Mouse (Mus musculus) gastrocnemius, postnatal 36 days (tissue): ENCODE results near the gene Yars. TPM values are rescaled to one million over a fixed set of nuclear protein-coding genes. Genes with fewer than 3 reads are reported as not detected.
A peak's percentile ranks its signal among the peaks of the same experiment; 100 is the strongest.
"Not testable (repeated sequence)": the region's sequence is repeated elsewhere in the genome, so short reads cannot be mapped to it uniquely, and the experiment has no call there.

ENCODE experiments used
- DNase-seq, 2 experiments: peaks; one replicate each; pipeline ENCODE4 v3.0.0; 2022
- intact Hi-C: fragments of 180-260 bp; cut with DNase I; formaldehyde crosslinking; loops from one replicate; pipeline ENCODE4 v1.15.1; 2025
- total RNA-seq, 2 experiments: library from RNA; stranded (reverse); gene quantifications; 2 replicates each; pipeline ENCODE4 v1.2.3; 2021

Yars gene
- total RNA-seq, 2 experiments from 2014 or later = 38.0 to 39.8 TPM

DNA sequence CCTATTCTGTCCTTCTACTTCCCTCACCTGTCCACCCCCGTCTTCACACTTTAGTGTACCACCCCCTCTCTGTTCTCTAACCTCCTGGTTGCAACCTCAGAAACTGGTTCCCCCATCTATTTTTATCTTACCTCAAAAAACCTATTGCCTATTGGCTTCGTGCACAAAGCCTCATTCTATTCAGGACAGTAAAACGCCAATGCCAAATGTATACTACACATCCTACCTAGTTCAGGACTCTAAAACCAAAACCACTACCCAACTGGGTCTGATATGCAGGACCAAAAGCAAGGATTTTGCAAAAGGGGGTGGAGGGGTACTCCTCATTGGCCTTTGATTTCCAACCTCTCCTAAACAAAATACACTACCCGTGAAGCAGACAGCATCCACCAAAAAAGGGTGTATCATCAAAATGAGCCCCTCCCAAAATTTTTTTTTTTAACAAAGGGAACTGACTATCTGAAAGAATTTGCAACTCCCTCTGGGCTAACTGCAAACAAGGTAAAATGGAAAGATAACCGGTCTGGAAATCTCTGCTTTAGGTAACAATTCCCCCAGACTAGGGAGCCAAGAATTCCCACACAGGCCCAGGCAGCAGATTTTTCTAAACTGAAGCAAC lies 1.4 kb upstream of the Yars start:
- intact Hi-C loops = no loop called here
- DNase-seq = no peak

DNA sequence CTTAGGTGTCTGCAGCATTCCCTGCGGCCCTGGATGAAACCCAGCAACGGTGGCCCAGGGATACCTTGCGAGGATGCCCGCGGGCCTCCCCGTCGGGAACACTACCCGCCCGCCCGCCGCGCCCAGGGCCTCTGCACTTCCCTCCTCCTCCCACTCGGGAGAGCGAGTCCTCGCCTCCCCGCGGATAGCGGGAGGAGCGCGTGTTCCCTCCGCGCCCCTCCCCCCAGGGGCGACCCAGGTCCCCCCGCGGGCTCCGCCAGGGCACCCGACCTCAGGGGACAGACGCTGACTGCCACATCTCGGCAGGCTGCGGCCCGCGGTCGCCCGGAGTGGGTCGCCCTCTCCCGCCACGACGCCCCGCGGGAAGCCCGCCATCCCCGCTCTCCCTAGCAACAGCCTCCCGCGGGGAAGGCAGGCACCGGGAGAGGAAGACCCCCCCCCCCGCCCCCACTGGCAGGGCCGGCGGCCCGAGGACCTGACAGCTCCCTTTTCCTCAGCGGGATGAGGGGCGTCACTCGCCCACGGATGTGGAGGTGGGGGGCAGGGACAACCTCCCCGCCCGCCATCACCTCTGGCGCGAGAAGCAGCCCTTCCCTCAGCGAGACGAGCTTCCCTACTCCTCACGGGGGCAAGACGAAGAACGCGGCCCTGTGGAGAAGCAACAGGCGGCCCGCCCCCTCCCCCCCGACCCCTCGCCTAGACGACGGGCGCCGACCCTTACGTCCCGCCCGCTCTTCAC lies 588 bp upstream of the Yars start:
- DNase-seq = peak; percentile 37 to 47
- intact Hi-C loops = no loop called here

DNA sequence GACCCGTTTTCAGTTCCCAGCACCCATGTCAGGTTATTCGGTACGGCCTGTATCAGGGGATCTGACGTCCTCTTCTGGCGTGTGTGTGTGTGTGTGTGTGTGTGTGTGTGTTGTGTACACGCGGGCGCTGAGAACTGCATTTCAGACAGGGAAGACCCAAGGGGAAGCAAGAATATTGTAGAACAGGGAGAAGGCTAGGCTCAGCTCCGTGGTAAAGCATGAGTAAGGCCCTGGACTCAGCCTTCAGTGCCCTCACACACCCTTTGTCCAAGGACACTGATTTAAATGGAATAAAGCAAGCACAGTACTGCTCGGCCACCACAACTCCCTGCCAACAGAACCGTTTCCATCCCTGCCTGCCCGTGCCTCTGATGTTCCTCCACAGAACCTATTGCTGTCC lies 978 bp downstream of the Yars start:
- no peak for DNase-seq

DNA sequence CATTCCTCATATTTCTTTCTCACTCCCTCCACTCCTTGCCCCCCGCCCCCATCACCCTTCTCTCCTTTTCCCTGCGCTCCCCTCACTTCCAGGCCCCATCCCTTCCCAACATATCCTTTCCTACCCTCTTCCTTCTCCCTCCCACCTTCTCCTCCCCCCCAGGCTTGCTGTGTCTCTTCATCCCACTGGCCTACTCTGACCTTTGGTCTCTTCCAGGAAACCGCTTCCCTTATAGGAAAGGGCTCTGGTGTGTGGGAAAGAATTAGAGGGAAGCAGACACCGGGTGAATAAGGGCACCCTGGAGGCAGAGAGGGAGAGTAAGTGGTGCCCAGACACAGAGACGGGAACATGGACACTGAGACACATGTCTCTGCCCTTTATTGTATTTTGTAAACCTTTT lies 2.1 kb downstream of the Yars start:
- DNase-seq = no peak
- intact Hi-C loops = no loop called here

More for the DNA sequence above, 978 bp downstream of the Yars start:
- intact Hi-C loops = no loop called here

DNA sequence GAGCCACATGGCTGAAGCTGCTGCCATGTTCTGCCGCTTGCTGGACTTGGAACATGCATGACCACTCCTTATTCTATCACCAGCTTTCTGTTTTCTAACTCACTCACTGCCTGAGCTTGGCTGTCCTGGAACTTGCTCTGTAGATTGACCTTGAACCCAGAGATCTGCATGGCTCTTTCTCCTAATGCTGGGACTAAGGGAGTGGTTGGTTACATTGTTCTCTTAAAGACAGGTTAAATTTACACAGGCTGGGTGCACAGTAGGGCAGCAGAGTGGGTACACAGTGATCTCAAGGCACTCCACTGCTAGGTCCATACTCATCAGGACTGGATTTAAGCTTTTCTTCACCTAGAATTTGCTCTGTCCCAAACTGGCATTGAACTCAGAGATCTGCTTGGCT lies 4.7 kb downstream of the Yars start:
- intact Hi-C loops = no loop called here
- no peak for DNase-seq

DNA sequence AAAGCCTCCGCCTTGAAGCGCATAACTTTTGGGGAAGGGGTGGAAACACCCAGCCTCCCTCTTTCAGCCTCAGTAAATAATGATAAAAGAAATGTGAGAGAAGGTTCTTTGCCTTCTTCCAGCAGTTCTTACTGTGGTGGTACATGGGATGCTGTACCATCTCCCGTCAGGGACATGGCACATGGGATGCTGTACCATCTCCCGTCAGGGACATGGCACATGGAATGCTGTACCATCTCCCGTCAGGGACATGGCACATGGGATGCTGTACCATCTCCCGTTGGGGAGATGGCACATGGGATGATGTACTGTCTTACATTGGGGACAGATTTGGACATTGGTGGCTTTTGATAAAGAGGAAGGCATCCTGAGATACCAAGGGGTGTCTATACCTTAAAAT lies 8.0 kb downstream of the Yars start:
- no peak for DNase-seq
- intact Hi-C loops = no loop called here

DNA sequence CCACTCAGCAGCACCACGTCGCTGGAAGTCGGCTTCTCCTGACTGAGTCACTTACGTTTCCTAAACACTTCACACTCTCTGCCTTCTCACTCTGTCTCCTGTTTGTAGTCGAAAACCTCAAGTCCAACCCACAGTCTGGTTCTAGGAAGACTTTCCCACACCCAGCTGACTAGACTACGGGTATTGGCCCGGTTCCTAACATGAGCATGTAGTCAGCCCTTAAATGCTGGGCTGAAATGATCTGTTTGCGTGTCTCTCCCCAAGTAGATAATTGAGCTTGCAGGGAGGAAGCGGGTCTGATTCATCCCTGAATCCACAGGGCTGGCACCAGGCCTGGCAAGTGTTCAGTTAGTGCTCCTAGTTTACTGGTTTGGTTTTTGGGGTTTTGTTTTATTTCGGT lies 15.1 kb downstream of the Yars start:
- intact Hi-C loops = loop anchor here (10.0 kb wide), 1 partner anchor 250 kb away; no protein-coding TSS in a partner anchor
- no peak for DNase-seq

DNA sequence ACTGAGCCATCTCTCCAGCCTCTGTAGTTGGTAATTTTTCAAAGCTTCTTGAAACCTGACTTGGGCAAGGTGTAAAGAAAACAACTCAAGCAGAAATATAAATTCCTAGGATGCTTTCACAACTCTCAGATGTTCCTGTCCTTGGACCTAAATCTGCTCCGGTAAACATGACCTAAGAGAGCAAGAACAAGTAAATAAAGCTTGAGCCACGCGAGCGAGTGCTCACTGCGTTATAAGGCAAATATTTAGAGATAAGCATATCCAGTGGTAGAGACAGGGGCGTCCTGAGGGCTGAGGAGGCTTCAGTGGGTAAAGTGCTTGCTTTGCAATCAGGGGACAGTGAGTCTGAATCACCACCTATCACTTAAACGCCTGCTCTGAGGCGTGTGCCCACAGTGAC lies 17.2 kb downstream of the Yars start:
- no peak for DNase-seq
- intact Hi-C loops = loop anchor here (10.0 kb wide), 1 partner anchor 248 kb away; no protein-coding TSS in a partner anchor

DNA sequence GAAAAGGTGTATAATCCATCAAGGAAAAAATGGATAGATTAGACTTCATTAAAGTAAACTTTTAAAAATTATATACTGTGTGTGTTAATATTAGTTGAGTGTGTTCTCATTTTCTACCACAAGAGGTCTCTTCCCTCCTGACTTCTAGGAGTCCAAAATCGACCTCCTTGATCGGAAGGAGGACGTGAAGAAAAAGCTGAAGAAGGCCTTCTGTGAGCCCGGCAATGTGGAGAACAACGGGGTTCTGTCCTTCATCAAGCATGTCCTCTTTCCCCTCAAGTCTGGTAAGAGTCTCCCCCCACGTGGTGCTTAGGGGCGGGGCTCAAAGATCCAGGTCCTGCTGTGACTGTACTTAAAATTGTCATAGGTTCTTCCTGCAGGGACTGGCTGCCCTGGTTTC lies 19.9 kb downstream of the Yars start:
- no peak for DNase-seq
- intact Hi-C loops = loop anchor here (10.0 kb wide), 1 partner anchor 245 kb away; no protein-coding TSS in a partner anchor

DNA sequence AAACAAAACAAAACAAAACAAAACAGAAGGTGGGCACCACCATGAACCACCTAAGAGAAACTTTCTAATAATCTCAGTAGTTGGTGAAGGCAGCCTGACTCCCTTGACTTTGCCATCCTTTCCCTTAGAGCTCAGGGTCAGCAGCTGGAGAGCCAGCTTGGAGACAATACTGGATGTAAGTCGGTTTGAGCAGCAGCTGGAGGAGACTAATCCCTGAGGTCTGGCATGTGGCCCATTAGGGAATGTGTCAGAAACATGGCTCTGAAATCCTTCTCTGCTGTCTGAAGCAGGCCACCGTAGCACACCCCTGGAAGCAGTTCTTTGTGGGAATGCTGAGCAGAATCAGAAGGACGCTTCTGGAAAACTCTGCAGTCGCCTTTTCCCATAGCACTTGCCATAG lies 21.9 kb downstream of the Yars start:
- peak in 1 of 2 experiments; percentile 19 for DNase-seq
- intact Hi-C loops = no loop called here

DNA sequence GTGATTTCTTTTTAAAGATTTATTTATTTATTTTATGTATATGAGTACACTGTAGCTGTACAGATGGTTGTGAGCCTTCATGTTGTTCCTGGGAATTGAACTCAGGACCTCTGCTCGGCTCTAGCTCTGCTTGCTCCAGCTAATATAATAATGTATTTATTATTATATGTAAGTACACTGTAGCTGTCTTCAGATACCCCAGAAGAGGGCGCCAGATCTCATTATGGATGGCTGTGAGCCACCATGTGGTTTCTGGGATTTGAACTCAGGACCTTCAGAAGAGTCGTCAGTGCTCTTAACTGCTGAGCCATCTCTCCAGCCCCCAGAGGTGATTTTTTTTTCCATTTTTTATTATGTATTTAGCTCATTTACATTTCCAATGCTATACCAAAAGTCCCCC lies 22.9 kb downstream of the Yars start:
- DNase-seq = not testable (repeated sequence)
- intact Hi-C loops = loop anchor here (2.0 kb wide), 1 partner anchor 64 kb away; no protein-coding TSS in a partner anchor

DNA sequence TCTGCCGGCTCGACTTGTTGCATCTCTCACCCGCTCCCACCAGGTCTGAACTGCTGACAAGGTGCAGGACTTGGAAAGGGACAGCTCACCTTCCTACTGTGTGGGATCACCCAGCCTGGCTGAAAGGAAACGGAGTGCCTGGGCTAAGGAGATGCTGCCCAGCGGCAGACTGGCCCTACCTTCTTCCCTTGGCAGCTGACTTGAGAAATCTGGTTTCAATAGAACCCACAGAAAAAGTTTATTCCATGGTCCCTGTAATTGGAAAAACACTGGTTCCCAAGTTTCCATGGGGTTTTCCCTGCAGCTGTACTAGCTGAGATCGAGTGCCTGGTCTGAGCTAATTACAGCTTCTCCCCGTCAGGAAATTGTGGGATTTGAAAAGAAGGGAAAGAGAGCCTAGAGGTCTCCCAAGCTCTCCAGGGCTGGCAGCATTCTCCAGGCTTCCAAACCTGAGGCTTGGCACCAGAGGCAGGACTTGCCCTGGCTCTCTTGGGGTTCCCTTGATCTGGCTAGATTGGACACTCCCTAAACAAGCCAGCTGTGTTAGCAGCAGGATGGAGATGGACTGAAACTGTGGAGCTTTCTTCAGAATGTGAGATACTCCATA lies 29.1 kb downstream of the Yars start:
- intact Hi-C loops = no loop called here
- no peak for DNase-seq

DNA sequence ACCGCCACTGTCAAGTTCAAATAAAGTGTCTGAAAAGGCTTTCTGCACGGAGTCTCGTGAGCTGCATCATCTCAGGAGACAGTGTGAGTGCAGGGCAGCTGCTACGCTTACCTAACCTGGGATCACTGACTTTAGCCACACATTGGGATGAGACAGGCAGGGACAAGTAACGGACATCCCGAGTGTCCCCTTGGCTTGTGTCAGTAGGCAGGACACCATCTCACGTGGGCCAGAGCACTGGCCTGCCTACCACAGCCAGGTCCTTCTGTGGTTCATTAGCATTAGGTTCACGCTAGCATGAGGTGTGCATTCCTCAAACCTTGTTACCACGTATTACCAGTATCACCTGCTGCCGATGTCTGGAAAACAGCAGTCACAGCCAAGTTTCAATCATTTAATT lies 29.6 kb downstream of the Yars start:
- no peak for DNase-seq
- intact Hi-C loops = no loop called here

DNA sequence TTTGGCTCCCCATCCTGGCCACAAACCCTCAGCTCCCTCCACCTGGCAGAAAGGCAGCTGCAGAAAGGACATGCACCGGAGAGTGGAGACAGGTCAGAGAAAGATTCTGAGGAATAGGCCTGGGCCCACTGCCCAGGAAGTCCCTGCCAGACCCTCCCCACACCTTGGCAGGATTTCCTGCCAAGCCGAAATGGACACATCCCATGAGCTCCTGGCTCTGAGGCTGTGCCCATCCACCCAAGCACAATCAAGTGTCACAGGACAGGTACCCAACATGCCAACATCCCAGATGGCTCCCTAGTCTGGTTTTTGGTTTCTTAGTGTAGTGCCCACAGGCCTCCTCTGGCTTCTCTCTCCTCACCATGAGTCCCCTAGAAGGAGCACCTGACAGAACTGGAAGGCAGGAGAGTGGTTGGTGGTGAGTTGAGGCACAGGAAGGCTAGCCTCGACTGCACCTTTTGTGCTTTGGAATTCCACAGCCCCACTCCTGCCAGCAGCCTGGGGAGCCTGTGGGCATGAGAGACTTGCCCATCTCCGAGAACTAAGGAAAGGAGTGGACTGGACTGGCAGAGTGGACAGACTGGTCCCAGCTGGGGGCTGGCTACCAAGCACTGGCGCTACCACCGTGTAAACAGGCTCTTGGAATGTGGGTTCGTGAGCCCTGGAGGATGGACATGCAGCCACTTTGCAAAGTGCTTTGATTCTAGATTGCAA lies 31.0 kb downstream of the Yars start:
- no peak for DNase-seq
- intact Hi-C loops = loop anchor here (2.0 kb wide), 1 partner anchor 56 kb away; no protein-coding TSS in a partner anchor

DNA sequence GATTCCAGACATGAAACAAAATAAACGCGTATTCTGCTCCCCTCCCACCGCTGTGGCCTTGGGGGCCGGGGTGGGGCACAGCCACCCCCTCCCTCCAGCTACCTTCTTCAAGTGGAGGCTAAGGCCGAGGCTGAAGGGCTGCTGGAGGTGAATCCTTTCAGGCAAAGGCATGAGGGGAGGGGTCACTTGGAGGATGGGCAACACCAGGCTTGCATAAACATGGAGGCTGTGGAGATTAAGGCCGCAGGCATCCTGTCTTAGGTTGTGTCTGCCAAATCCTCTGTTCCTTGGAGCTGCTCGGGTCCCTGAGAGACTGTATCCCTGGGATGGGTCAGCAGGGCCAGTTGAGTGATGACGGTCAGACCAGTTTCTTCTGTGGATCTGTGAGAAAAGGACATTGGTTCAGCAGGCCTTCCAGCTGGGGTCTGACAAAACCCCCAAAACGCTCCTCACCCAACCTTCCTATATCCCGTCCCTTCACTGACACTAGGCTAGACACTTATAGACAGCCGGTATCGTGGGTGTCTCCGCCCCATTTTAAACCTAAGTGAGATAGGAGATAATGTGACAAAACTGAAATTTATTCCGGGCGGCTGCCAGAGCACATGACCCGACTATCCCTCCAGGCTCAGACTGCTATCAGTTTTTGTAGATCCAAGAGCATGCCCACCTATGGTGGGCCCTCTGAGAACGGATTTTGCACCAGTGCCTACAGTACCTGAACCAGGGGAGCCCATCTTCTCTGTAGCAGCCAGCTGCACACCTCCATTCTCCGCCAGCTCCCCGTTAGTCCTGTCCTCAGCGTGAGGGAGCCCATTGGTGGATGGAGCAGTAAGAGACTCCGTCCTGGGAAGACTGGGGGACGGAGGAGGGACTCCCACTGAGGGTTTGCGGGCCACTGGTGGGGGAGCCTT lies 31.8 kb downstream of the Yars start:
- no peak for DNase-seq
- intact Hi-C loops = loop anchor here (2.0 kb wide), 1 partner anchor 55 kb away; no protein-coding TSS in a partner anchor

DNA sequence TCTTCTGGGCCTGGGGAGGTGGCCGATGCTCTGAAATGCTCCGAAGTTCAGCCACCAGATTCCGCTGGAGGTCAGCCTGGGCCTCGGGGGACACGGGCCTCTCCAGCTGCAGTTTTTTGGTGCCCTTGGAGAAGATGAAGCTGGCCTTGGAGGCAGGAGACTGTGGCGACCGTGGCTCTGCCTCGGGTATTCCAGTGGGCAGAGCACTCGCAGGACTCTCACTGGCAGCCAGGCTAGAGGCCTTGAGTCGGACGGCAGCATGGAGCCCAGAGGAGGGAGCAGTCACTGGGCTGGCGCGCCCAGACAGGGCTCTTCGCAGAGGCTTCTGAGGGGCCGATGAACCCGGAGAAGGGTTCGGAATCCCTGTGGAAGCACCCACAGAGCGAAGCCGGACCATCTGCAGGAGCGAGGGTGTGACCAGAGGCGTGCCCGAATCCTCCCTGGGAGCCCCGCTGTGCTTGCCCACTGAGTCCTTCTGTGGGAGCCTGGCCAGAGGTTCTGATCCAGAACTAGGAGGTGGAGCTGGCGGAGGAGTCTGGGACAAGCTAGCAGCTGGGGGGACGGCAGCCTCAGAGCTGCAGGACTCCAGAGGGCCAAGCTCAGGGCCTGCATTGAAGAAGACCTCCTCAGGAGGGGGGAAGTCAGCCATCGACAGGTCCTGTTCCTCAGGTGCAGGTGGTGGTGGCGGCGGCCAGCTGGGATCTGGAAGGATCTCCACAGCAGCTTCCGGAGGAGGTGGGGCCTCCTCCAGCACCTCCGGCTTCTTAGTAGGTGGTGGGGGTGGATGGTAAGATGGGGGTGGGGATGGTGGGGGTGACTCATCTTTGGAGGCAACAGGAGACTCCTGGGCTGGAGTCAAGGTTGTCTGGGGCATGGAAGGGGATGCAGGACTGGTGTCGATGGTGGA lies 32.7 kb downstream of the Yars start:
- intact Hi-C loops = no loop called here

DNA sequence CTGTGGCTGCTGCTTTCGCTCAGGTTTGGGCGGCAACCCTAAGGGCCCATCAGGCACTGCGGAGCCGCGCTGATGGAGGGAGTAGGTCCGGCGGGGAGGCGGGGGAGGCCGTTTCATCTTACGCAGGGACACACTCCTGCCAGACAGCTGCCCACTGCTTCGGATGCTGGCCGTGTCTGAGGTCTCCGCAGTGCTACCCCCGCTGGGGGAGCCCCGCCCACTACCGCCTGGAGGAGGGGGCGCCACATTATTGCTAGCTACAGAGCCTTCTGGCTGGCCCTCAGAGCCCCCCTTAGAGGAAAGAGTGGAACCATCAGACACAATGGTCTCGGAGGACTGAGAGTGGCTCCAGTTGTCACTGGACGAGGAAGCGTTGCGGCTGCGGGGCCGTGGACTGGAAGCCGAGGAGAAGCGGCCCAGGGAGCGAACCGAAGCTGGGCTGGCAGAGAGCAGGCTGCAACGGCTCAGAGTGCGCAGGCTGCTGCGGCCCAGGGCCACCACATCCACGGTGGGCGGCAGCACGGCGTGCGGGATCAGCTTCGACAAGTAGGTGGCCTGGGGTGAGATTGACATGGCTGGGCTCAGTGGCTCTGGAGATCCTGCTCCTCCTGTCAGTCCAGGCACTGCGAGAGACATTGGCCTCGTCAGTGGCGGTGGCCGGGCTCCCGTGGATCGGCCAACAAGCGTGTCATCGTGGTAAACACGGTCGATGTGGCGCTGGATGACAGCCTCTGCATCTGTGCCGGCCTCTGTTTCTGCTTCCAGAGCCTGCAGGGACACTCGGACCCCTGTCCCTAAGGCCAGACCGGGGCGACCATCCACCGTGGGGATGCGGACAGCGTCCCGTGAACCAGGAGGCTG lies 34.1 kb downstream of the Yars start:
- intact Hi-C loops = no loop called here
- peak in 1 of 2 experiments; percentile 35 for DNase-seq

More for the DNA sequence above, 32.7 kb downstream of the Yars start:
- DNase-seq = peak in 1 of 2 experiments; percentile 31

DNA sequence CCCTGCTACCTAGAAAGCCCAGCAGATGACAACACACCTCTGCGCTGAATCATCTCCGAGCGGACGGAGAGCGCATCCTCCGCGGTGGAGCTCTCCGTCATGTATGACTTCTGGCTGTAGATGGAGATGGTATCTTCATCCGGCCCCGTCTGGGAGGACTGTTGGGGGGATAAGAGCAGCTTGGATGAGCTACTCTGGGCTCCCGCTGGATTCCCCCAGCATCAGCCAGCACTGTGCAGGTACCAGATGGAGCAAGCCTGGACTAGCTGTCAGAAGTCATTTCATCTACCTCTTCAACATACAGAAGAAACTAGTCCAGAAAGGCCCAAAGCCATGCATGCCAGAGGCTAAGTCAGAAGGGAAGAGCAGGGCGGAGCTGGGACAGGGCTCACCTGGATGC lies 35.8 kb downstream of the Yars start:
- no peak for DNase-seq
- intact Hi-C loops = no loop called here
